Mouse (Mus musculus) right cerebral cortex, adult 18-20 months (tissue): Measurements from ENCODE around the gene Tap2.
A peak's percentile ranks its signal among the peaks of the same experiment; 100 is the strongest.

ENCODE experiments used
- DNase-seq: peaks from one replicate; pipeline ENCODE4 v3.0.0; 2022; ENCODE audit warnings: mixed read lengths

Tap2 gene

DNA sequence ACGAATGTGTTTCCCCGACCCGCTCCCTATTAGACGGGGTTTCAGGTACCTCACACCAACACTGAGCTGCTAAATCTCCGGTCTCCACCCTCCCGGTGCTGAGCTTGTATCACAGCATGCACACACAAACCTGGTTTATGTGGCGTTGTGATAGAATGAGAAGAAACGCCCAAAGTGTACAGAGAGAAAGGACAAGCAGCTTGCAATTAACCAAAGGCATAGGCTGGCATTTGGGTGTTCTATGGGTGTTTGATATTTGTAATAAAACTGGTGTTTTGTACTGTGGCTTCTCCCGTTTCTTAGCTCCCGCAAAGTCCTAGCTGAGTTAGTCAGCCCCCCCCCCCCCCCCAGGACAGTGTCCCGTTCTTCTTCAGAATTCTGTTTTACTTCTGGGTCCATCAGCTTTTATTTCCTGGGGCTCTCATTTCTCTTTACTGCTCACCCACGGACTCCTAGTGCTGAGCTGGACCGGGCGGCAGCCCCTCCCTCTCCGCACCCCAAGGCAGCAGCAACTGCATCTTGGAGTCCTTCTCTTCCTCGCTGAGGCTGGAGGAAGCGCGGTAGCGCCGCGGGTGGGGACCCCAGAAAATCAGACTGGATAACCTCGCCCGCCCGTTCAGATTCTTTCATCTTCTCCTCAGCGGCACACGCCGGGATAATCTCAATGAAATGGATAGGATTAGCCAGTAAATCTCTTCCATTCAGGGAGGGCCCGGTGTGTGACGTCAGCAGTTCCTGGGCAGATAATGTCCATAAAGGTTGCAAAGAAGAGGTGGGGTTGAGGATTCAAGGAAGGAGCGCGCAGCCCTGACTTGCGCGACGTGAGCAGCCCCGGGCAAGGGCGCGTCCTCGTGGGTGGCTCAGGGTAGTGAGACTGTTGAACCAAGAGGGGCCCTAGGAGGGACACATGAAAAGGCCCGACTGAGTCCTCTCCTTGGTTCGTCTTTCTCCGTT lies 6.1 kb upstream of the Tap2 start, which contains the start of gene Psmb8:
Gene Psmb8 (plus strand): TSS at position 781 of the 954 bp plus-strand sequence.
- peak; percentile 88 for DNase-seq

DNA sequence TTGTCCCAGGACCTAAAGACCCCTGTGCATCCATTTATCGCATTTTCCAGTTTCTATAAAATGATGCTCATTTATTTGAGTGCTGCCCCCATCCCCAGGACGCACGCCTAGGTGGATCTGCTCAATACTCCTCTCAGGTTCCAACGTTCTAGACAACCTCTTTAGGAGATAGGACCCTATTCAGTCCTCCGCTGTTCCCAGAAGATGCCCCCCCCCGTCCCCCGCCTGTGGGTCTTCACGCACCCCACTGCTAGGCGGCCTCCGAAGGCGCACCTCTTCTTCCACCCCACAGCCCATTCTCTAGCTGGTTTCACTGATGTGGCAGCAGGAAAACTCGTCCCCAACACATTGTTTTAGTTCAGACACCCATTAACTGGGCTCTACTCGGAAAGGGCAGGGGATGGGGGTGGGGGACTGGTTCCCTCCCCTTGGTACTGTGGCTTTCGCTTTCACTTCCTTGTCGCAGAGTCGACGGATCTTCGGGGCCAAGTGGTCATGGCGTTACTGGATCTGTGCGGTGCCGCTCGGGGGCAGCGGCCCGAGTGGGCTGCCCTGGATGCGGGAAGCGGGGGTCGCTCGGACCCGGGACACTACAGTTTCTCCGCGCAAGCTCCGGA lies 5.3 kb upstream of the Tap2 start:
- DNase-seq = no peak

DNA sequence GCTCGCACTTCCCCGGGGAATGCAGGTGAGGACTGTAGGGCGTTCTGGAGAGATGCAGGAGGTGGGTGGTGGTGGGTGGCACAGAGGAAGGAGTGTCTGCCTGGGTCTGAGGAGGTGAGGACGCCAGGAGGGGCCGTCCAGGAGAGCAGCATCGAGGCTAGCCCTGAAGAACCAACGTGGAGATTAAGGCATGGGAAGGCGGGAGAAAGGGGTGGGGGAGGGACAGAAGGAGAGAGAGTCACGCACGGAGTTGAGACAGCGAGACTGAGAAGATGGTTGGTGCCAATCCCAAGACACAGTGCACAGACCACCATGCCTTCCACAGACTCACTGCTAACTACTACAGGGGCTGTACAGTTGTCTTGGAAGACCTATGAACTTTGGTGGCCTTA lies 4.8 kb upstream of the Tap2 start:
- DNase-seq = no peak

DNA sequence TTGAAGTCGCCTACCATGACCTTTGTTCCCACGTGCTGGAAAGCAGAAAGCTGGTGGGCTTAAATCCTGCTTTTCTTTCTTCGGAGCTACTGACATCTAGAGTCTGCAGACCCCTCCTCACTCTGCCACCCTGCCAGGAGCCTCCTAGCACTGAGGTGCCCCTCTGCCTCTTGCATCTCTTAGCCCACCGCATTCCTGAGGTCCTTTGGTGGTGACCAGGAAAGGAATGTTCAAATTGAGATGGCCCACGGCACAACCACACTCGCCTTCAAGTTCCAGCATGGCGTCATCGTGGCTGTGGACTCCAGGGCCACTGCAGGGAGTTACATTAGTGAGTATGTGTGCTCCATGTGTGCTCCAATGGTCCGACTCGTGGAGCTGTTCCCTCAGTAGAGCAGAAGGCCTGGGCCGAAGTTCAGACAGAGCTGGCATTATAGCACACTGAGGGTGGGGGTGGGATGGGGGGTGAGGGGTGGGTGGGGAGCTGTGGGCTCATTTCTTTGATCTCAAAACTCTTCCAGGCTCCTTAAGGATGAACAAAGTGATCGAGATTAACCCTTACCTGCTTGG lies 4.2 kb upstream of the Tap2 start:
- DNase-seq = no peak

DNA sequence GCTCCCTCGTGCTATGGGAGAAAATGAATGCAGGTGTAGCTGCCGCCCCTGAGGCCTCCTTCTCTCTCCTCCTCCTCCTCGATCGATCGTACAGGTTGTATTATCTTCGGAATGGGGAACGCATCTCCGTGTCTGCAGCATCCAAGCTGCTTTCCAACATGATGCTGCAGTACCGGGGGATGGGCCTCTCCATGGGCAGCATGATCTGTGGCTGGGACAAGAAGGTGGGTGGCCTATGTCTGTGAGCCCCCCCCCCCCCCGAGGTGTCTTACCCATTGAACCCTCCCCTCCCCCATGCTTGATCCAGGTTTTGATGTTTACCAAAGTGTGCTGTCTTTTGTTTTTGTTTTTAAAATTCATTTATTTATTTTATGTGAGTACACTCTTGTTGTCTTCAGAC lies 3.3 kb upstream of the Tap2 start:
- no peak for DNase-seq

DNA sequence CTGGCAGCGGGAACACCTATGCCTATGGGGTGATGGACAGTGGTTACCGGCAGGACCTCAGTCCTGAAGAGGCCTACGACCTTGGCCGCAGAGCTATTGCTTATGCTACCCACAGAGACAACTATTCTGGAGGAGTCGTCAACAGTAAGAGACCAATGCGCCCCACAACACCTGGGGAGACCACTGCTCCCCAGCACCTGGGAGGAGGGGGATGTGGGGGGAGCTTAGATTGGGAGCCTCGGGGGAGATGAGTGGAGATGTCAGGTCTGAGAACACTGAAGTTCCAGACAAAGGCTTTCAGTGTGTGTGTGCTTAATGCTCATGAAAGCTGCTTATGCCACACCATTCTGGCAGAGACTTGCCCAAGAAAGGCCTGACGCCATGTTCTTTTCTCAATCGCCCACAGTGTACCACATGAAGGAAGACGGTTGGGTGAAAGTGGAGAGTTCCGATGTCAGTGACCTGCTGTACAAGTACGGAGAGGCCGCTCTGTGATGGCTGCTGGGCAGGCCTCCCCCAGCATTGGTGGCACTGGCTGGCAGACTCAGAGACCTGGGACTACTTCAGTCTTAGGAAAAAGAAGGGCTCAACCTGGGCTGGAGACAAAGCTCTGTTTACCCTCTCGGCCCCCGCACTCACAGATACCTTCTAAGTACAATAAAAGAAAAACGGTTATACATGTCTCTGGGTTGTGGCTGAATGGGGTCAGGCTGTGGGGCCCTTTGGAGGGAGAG lies 2.4 kb upstream of the Tap2 start:
- no peak for DNase-seq

DNA sequence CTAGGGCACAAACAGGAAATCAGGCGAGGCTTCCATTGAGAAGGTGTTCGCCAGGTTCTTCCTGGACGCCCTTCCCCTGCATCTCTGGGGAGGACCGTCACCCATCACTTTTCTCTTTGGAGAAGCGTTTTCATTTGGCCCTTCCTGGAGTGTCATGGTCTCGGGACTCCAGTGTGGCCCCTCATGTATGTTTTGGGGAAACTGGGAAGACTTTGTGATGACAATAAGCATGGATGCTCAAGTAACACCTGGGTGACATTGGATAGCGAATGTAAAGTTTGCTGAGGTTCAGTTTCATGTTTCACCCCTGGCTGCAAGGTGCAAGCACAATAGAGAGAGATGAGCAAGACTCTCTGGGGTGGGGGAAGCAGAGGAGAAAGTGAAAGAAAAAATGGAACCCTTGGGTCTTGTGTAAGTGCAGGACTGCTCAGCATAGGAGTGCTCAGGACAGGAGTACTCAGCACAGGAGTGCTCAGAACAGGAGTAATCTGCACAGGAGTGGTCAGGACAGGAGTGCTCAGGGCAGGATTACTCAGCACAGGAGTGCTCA lies 1.7 kb upstream of the Tap2 start:
- DNase-seq = no peak

DNA sequence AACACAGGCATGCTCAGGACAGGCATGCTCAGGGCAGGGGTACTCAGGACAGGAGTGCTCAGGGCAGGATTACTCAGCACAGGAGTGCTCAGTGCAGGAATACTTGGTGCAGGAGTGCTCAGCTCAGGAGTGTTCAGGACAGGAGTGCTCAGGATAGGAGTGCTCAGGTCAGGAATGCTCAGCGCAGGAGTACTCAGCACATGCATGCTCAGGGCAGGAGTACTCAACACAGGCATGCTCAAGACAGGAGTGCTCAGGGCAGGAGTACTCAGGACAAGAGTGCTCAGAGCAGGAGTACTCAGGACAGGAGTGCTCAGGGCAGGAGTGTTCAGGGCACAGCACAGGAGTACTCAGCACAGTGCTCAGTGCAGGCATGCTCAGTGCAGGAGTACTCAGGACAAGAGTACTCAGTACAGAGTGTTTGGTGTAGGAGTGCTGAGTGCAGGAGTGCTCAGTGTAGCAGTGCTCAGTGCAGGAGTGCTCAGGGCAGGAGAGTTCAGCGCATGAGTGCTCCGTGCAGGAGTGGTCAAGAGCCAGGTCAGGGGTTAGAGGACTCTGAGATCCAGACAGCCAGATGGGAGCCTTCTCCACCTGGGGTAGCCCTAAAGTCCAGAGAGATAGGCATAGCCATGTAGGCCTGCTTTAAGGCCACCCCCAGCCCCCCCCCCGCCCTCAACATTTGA lies 426 bp upstream of the Tap2 start:
- no peak for DNase-seq

DNA sequence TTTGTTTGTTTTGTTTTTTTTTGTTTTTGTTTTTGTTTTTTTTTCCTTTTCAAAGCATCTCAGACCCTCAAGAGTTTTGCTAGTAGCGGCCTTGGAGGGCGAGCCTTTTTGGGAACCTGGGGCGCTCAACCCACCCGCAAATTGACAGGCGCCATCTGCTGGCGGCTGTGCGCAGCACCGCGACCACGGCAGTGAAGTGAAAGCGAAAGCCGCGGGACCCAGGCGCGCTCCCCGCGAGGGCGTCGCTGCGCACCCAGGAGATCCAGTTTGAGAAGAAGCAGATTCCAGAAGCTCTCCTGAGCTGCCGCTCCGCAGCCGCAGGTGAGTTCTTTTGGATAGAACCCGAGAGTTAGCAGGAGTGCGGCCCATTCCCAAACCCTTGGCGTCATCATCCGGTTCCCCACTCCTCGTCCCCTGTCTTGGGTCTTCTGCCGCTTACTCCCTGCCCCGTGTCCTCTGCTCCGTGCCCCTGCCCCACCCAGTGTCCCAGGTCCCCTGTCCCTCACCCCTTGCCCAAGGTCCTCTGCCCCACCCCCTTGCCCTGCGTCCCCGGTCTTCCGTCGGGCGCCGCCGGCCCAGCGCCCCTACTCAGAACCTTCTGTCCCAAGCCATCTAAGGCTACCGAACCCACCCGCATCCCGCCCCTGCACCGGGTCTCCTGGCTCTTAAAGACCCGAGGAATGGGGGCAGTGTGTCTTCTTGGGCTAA lies 1.1 kb downstream of the Tap2 start:
- DNase-seq = peak; percentile 87

DNA sequence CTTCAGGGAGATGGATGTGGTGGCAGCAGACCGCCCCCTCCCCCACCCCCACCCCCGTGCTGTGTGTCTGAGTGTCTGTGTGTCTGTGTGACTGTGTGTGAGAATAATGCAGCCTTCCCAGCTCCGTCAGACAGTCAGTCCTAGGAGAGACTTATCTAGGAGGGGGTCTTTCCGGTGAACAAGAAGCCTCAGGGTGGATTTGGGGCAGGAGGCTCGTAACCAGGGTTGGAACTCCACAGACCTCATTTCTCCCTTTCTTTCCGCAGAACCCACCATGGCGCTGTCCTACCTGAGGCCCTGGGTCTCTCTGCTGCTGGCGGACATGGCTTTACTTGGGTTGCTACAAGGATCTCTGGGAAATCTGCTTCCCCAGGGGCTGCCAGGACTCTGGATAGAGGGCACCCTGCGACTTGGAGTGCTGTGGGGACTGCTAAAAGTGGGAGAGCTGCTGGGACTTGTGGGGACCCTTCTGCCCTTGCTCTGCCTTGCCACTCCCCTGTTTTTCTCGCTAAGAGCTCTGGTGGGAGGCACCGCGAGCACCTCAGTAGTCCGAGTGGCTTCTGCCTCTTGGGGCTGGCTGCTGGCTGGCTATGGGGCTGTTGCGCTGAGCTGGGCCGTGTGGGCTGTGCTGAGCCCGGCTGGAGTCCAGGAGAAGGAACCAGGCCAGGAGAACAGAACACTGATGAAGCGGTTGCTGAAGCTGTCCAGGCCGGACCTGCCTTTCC lies 1.9 kb downstream of the Tap2 start:
- no peak for DNase-seq

DNA sequence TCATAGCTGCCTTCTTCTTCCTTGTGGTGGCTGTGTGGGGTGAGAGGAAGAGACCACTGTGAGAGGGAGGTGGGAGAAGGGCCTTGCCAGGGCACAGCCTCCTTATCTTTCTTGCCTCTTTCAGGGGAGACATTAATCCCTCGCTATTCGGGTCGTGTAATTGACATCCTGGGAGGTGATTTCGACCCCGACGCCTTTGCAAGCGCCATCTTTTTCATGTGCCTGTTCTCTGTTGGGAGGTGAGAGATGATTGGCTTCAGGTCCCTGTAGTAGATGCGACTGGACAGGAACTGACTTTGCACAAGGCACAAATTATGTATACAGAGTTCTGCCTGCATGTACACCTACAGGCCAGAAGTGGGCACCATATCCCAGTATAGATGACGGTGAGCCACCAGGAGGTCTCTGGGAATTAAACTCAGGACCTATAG lies 2.4 kb downstream of the Tap2 start:
- no peak for DNase-seq

DNA sequence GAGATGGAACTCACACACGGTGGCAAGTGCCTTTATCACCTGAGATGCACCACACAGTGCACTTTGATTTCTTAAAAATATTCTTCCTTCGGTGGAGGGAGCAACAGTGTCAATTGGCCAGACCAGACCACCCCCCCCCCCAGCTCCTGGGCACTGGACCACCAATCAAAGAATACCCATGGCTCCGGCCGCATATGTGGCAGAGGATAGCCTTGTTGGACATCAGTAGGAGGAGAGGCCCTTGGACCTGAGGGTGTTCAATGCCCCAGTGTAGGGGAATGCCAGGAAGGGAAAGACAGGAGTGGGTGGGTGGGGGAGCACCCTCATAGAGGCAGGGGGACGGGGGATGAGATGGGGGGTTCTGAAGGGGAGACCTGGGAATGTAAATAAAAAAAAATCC lies 3.4 kb downstream of the Tap2 start:
- no peak for DNase-seq

DNA sequence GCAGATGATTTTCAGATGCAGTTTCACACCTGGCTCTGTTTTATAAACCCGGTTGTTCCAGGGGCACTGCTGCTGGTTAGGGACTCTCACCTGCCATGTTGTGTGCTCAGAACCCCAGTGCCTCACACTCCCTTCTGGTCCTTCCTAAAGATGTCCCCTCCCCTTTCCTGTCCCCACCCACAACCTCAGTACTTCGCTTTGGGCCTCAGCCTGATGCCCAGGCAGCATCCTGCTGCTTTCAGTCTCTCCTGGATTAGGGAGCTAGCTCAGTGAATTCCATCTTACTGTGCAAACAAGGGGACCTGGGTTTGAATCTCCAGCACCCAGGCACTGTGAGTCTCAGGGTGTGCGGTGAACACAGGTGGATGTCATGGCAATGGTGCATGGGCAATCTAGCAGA lies 4.1 kb downstream of the Tap2 start:
- no peak for DNase-seq

DNA sequence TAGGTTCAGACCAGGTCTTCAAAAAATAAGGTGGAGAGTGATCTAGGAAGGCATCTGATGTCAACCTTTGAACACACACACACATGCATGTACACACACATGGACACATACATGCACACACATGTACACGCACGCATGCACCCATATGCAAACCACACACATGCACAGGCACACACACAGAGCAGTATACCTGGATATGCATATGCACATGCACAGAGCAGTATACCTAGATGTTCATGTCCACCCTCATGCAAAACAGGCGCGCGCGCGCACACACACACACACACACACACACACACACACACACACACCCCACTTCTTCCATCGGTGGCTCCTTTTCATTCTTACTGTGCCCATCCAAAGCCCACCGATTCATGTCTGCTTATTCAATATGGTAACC lies 4.5 kb downstream of the Tap2 start:
- no peak for DNase-seq

DNA sequence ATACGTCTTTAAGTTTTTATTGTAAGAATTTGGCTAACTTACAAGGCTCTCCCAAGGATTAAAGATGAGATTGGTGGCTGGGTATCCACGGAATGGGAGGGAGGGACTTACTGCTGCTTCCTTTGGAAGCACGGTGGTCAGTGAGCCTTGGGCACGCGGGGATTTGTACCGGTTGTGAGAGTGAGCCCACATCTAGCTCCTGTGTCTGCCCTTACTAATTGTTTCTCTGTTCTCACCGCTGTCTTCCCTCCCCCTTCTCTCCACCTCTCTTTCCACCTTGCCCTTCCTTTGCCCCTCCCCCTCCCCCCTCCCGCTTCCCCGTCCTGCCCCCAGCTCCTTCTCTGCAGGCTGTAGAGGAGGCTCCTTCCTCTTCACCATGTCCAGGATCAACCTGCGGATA lies 5.1 kb downstream of the Tap2 start:
- no peak for DNase-seq

DNA sequence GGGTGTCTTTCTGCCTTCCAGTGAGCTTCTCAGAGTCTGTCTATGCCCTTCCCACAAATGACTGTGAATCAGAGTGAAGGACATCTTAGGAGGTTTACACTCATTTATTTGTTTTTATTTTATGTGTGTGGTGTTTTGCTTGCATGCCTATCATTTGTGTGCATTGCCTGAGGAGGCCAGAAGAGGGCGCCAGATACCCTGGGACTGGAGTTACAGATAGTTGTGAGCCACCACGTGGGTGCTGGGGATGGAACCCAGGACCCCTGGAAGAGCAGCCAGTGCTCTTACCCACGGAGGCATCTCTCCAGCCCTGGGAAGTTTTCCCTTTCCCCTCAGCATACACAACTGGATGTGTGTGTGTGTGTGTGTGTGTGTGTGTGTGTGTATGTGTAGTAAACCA lies 6.4 kb downstream of the Tap2 start:
- no peak for DNase-seq

DNA sequence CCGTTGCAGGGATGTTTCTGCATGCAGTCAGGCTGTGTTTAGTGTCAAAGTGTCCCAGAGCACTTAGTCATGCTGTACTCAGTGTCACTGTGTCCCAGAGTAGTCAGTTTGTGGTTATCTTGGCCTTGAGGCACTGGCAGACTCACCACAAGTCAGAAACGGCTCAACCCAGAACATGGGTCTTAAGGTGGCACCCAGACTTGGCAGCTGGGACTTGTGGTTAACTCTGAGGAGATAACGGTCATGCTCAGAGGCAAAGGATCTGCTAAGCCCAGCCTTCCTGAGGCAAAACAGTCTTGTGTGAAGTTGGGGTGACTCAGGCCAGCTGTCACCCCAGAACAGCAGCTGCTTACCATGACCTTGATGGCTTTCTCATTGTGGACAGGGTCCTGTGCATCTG lies 7.3 kb downstream of the Tap2 start:
- DNase-seq = no peak

DNA sequence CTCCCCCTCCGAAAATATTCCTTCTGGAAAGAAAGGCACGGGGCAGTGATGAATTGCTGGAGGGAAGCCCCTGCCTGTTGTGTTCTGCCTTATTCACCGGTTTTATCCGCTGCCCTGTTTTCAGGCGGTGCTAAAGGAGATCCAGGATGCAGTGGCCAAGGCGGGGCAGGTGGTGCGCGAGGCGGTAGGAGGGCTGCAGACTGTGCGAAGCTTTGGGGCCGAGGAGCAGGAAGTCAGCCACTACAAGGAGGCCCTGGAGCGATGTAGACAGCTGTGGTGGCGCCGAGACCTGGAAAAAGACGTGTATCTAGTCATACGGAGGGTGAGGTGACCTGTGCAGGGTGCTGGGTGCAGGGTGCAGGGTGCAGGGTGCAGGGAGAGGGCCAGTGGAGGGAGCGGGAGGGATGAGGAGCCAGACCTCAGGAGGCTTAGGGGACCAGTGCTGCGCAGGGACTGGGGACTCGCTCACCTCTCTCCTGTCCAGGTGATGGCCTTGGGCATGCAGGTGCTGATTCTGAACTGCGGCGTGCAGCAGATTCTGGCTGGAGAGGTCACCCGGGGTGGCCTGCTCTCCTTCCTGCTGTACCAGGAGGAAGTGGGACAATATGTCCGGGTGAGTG lies 8.5 kb downstream of the Tap2 start:
- DNase-seq = no peak

DNA sequence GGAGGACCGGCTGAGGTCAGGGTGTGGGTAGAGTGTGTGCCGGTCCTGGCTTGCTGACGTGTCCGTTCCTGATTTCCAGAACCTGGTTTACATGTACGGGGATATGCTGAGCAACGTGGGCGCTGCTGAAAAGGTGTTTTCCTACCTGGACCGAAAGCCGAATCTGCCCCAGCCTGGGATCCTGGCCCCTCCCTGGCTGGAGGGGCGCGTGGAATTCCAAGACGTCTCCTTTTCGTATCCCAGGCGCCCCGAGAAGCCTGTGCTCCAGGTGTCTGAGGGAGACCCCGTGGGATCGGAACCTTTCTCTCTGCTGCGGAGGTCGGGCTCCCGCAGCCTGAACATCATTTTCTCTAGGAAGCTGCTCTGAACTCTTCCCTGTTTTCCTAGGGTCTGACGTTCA lies 10.6 kb downstream of the Tap2 start:
- DNase-seq = no peak

DNA sequence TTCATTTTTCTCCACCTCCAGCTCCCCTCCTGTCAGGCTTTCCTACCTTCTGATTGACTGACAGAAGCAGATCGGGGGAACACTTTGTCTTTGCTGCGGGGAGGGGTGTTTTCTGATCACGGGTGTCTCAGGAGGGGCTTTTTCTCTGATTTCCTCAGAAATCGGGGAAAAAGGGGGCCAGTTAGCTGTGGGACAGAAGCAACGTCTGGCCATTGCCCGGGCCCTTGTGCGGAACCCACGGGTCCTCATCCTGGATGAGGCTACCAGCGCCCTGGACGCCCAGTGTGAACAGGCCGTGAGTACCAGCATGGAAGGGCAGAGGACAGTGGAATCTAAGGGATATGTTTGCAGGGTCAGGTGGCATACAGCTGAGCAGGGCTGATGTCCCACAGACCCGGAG lies 11.8 kb downstream of the Tap2 start:
- DNase-seq = no peak
